Mouse (Mus musculus): ENCODE results near the gene Vmn1r24.
"Not testable (repeated sequence)": the region's sequence is repeated elsewhere in the genome, so short reads cannot be mapped to it uniquely, and the experiment has no call there.

The Vmn1r24 gene

GRCm38 (mm10) chr6:57961403-57961802 is at the start of gene Vmn1r24:
TSS of gene Vmn1r24 (minus strand) at chr6:57961503.
- DNase-seq (ENCODE audit: low read depth), result not testable (repeated sequence)

GRCm38 (mm10) chr6:57980710-57981109 is 19.4 kb upstream of the Vmn1r24 start, which contains the start of gene Vmn1r25:
TSS of gene Vmn1r25 (minus strand) at chr6:57980810.
- no peak for DNase-seq (ENCODE audit: low read depth)

- no peak for DNase-seq (ENCODE audit: low read depth)
Measured at GRCm38 (mm10) chr6:57926738-57927137, 34.6 kb downstream of the Vmn1r24 start, which contains the start of gene Vmn1r23. TSS of gene Vmn1r23 (minus strand) at chr6:57926838.

DNA sequence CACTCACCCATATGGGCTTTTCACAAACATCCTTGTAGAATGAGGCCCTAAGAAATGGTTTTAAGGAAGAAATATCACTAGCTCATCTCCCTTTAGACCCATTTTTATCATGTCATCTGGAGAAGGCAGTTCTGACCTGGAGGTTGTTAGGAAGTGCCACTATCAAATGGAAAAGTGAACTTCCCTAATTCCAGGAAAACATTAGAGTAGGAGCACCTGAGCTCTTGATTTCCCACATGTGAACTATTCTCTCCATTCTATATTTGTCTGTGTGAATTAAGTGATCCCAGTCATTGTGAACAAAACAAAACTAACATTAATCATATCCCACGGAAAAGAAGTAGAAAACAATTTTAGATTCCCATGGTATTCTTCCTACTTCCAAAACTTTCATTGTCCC is 53.4 kb downstream of the Vmn1r24 start, which contains the start of gene Vmn1r22:
Gene Vmn1r22, minus strand, starts transcription at position 101 of the 400 bp plus-strand sequence.
- no peak for DNase-seq (ENCODE audit: low read depth)

Data from c-Kit-positive CD71-positive TER-119-negative erythroid progenitor cells, embryonic 14.5 days (primary cell).